Mouse (Mus musculus): Measurements from ENCODE around the gene Lypd8.

Lypd8 gene

GRCm38 (mm10) chr11:58399985-58400645, 21.3 kb downstream of the Lypd8 start:
- DNase-seq (ENCODE audit: low spot score) = no peak

- DNase-seq (ENCODE audit: low spot score) = no peak
These were observed 21.8 kb downstream of the Lypd8 start for GRCm38 (mm10) chr11:58400655-58401054.

GRCm38 (mm10) chr11:58408066-58408465, 29.2 kb downstream of the Lypd8 start:
- DNase-seq (ENCODE audit: low spot score) = no peak

- DNase-seq (ENCODE audit: low spot score) = no peak
These were observed 39.5 kb downstream of the Lypd8 start for GRCm38 (mm10) chr11:58418336-58418735.

GRCm38 (mm10) chr11:58420815-58421214, 42.0 kb downstream of the Lypd8 start, which contains the start of gene 1810065E05Rik:
Gene 1810065E05Rik, plus strand, starts transcription at chr11:58421111.
- DNase-seq (ENCODE audit: low spot score) = no peak

- DNase-seq (ENCODE audit: low spot score) = no peak
These were observed 53.4 kb downstream of the Lypd8 start, which contains the start of gene Gm12253 for GRCm38 (mm10) chr11:58432259-58432658. Gene Gm12253, plus strand, starts transcription at chr11:58432559.

GRCm38 (mm10) chr11:58437866-58438265, 59.0 kb downstream of the Lypd8 start:
- DNase-seq (ENCODE audit: low spot score) = no peak
